ENCODE assay signal across 28 mouse cellular contexts in the genomic region with DNA sequence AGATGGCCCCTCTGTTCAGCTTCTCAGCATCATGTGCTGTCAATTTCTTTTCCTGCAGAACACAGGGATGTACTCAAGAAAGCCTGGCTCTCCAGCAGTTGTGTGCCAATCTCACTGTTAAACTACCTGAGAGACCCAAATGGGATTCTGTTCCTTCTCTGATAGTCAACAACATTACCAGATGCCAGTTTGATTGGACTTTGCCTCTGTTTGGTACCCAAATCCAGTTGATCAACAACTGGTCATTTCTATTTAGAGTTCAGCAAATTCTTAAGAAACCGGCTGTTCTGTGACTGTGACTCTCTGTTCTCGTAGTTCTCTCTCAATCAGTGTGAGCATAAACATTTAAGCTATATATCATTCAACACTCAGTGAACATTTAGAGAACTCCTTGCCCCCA.
"Had no signal": no experiment of that assay in that cellular context is flagged by ENCODE, and none has a peak within 500 bp of the region (broad histone marks: within the 10 kb centered on the region; RNA-seq: fewer than 3 reads in every experiment).

No protein-coding gene starts in this region.

- DNase-seq: cerebellum, adult 18-20 months; cerebellum, adult 2 months; cerebellum, adult 8-10 months; cerebellum, adult 9-10 months; cerebellum, adult 9-11 months; cerebellum, postnatal 10 days; cerebellum, postnatal 14 days; cerebellum, postnatal 25 days; cerebellum, postnatal 36 days; embryo, embryonic 11 days; forebrain, postnatal 0 days; gastrocnemius, adult 2 months; gastrocnemius, postnatal 10 days; gastrocnemius, postnatal 14 days; gastrocnemius, postnatal 25 days; gastrocnemius, postnatal 36 days; heart, adult 18-20 months had no signal

- ATAC-seq: forebrain, embryonic 13.5 days; forebrain, embryonic 14.5 days; forebrain, embryonic 15.5 days; forebrain, embryonic 16.5 days; forebrain, postnatal 0 days had no signal

- H3K27ac ChIP-seq: embryonic facial prominence, embryonic 10.5 days; embryonic facial prominence, embryonic 12.5 days; embryonic facial prominence, embryonic 13.5 days; embryonic facial prominence, embryonic 15.5 days; forebrain, embryonic 10.5 days; forebrain, embryonic 12.5 days; forebrain, embryonic 13.5 days; forebrain, embryonic 15.5 days; gastrocnemius, adult 2 months had no signal

- H3K9ac ChIP-seq: embryonic facial prominence, embryonic 12.5 days; embryonic facial prominence, embryonic 13.5 days; embryonic facial prominence, embryonic 15.5 days; forebrain, embryonic 12.5 days; forebrain, embryonic 13.5 days; forebrain, embryonic 15.5 days; forebrain, postnatal 0 days had no signal

- H3K4me2 ChIP-seq: embryonic facial prominence, embryonic 12.5 days; embryonic facial prominence, embryonic 13.5 days; embryonic facial prominence, embryonic 15.5 days; forebrain, embryonic 12.5 days; forebrain, embryonic 13.5 days; forebrain, embryonic 15.5 days had no signal

- H3K36me3 ChIP-seq: embryonic facial prominence, embryonic 10.5 days; embryonic facial prominence, embryonic 12.5 days; embryonic facial prominence, embryonic 13.5 days; embryonic facial prominence, embryonic 15.5 days; forebrain, embryonic 10.5 days; forebrain, embryonic 12.5 days; forebrain, embryonic 15.5 days had no signal

- H3K4me3 ChIP-seq: embryonic facial prominence, embryonic 10.5 days; embryonic facial prominence, embryonic 12.5 days; embryonic facial prominence, embryonic 13.5 days; embryonic facial prominence, embryonic 15.5 days; erythroblast, embryonic 14.5 days; forebrain, embryonic 10.5 days; forebrain, embryonic 12.5 days; forebrain, embryonic 13.5 days; forebrain, embryonic 15.5 days; gastrocnemius, adult 2 months had no signal

- H3K27me3 ChIP-seq: embryonic facial prominence, embryonic 12.5 days; embryonic facial prominence, embryonic 13.5 days; embryonic facial prominence, embryonic 15.5 days; forebrain, embryonic 12.5 days; forebrain, embryonic 13.5 days; forebrain, embryonic 15.5 days had no signal

- H3K9me3 ChIP-seq: embryonic facial prominence, embryonic 10.5 days; embryonic facial prominence, embryonic 12.5 days; embryonic facial prominence, embryonic 13.5 days; embryonic facial prominence, embryonic 15.5 days; forebrain, embryonic 10.5 days; forebrain, embryonic 12.5 days; forebrain, embryonic 13.5 days; forebrain, embryonic 15.5 days had no signal

- H3K4me1 ChIP-seq: embryonic facial prominence, embryonic 12.5 days; embryonic facial prominence, embryonic 13.5 days; embryonic facial prominence, embryonic 15.5 days; forebrain, embryonic 12.5 days; forebrain, embryonic 13.5 days; forebrain, embryonic 15.5 days had no signal
